Mouse (Mus musculus) embryonic facial prominence, embryonic 11.5 days (tissue): ENCODE results near the gene Cmtm1. TPM values are rescaled to one million over a fixed set of nuclear protein-coding genes. Genes with fewer than 3 reads are reported as not detected.
"Not testable (repeated sequence)": the region's sequence is repeated elsewhere in the genome, so short reads cannot be mapped to it uniquely, and the experiment has no call there.

Experiments
- ATAC-seq: fragments of 200-750 bp; cut with Nextera tagmentation; replicated peaks from 2 replicates; pipeline ENCODE4 v1.8.0; 2017; ENCODE audit warnings: low read depth; ENCODE audit not compliant: insufficient number of reproducible peaks, low FRiP score, low TSS enrichment
- DNase-seq: peaks from one replicate; pipeline ENCODE4 v3.0.0-alpha.2; 2015; ENCODE audit warnings: low spot score
- H3K27ac ChIP-seq: fragments of 300-500 bp; sonication (generic); replicated peaks from 2 replicates; pipeline ENCODE4 v1.5.1; 2014; ENCODE audit warnings: mild to moderate bottlenecking, low read depth, low read length, control low read depth
- H3K27me3 ChIP-seq: fragments of 300-500 bp; sonication (generic); 2 replicates; pipeline ENCODE4 v1.6.1; 2014; ENCODE audit warnings: mild to moderate bottlenecking, low read length, moderate library complexity, mixed read lengths; ENCODE audit not compliant: control insufficient read depth, insufficient read depth
- H3K36me3 ChIP-seq: fragments of 300-500 bp; sonication (generic); replicated peaks from 2 replicates; pipeline ENCODE4 v1.6.1; 2014; ENCODE audit warnings: low read depth, mild to moderate bottlenecking, low read length, moderate library complexity, mixed read lengths; ENCODE audit not compliant: control insufficient read depth, insufficient read depth
- H3K4me1 ChIP-seq: fragments of 300-500 bp; sonication (generic); 2 replicates; pipeline ENCODE4 v1.6.1; 2014; ENCODE audit warnings: low read length, mixed read lengths; ENCODE audit not compliant: control insufficient read depth, insufficient read depth
- H3K4me2 ChIP-seq: fragments of 300-500 bp; sonication (generic); 2 replicates; pipeline ENCODE4 v1.6.1; 2014; ENCODE audit warnings: low read depth, mild to moderate bottlenecking, control low read depth, low read length, moderate library complexity
- H3K4me3 ChIP-seq: fragments of 300-500 bp; sonication (generic); 2 replicates; pipeline ENCODE4 v1.5.1; 2014; ENCODE audit warnings: low read depth, low read length, control low read depth
- H3K9ac ChIP-seq: fragments of 300-500 bp; sonication (generic); replicated peaks from 2 replicates; pipeline ENCODE4 v1.6.1; 2014; ENCODE audit warnings: mild to moderate bottlenecking, control low read depth, low read length
- H3K9me3 ChIP-seq: fragments of 300-500 bp; sonication (generic); replicated peaks from 2 replicates; pipeline ENCODE4 v1.6.1; 2016; ENCODE audit warnings: mild to moderate bottlenecking, low read length, inconsistent platforms, mixed read lengths; ENCODE audit not compliant: control insufficient read depth
- WGBS: fragments of 180-500 bp; shearing (Covaris S2); extraction: QIAGEN DNeasy Blood & Tissue Kit; methylation state at CpG from one replicate; pipeline ENCODE4 v1.1.7; 2014; 5-methylcytosine and 5-hydroxymethylcytosine counted together
- polyA plus RNA-seq: library from polyadenylated mRNA; unstranded; fragments of >200 nt; fragmentation: Nextera tagmentation; extraction: Ambion mirVana; gene quantifications from 2 replicates; pipeline ENCODE4 v1.2.1, GENCODE M21; 2014

The Cmtm1 gene
- not detected in 2 replicates for polyA plus RNA-seq

DNA sequence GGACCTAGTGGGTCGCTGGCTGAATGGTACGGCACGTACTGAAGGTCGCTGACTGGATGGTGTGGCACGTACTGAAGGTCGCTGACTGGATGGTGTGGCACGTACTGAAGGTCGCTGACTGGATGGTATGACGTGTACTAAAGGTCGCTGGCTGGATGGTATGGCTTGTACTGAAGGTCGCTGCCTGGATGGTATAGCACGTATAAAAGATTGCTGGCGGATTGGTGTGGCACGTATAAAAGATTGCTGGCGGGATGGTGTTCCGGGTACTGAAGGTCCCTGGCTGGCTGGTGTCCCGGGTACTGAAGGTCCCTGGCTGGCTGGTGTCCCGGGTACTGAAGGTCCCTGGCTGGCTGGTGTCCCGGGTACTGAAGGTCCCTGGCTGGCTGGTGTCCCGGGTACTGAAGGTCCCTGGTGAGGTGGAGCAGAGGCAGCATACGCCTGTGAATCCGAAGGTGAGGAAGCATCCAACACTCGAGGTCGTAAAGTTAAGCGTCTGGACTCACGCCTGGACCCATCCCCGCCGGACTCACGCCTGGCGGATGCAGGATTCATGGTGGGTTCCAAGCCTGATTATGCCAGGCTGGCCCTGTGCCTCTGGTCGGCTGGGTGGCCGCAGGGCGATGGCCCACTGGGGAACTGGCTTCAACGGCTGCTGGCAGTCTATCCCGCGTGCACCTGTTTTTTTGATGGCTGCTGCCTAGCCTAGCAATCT is at the start of gene Cmtm1, which contains the start of gene Gm45711:
Cmtm1 (minus strand) TSS at position 705 of the 715 bp plus-strand sequence.
Gm45711 (minus strand) TSS at position 641 of the 715 bp plus-strand sequence.
- not testable (repeated sequence) for H3K9me3 ChIP-seq, H3K36me3 ChIP-seq, H3K4me3 ChIP-seq, H3K27me3 ChIP-seq, DNase-seq, H3K9ac ChIP-seq, H3K4me2 ChIP-seq, ATAC-seq, H3K4me1 ChIP-seq, H3K27ac ChIP-seq
- 91% methylated on average over 31 of the region's 36 CpGs for WGBS

DNA sequence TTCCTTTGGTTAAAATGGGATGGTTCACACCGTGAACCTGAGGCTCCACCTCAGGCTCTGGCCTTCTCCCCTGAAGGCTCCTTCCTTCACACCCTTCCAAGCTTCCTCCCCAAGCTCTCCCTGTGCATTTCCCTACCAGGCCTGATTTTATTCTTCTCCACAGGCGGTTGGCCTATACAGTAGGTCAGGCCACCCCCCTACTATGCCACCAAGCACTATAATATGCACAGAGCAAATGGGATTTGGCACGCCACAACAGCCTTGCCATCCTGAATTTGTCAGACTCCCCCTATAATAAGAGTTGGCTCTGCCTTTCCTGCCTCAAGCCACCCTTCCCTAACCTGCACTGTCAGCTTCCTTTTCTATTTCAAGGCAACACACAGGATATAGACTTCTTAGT is 48.7 kb upstream of the Cmtm1 start:
- 88% methylated on average over 3 of the region's 3 CpGs for WGBS
- no peak for ATAC-seq
- Histone ChIP-seq H3K4me3 (no peak overlapping the region), H3K4me2 (no peak overlapping the region), H3K9ac (no peak overlapping the region), H3K27ac (no peak overlapping the region), H3K27me3 (no peaks in the 10 kb centered on the region), H3K4me1 (no peaks in the 10 kb centered on the region), H3K36me3 (no peaks in the 10 kb centered on the region; the same call in 1 of the 2 replicates), H3K9me3 (no peaks in the 10 kb centered on the region)
- DNase-seq = no peak

DNA sequence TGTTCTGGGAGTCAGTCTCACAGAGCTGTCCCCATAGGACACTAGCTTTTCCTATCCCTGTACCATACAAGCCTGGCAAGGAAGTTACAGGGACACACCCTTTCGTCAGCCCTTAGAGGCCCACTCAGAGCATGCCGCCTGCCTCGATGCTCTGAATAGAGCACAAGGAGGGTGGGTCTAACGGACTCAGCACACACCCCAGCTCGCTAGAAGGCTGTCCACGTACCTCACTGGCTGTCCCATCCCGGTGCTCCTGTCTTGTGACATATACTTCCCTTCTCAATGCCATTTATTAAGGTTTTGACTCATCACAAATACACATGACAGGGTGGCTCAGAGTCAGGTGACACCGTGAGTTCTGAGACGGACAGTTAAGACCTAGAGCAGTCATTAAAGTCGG is 44.6 kb upstream of the Cmtm1 start:
- DNase-seq (no peak), ATAC-seq (no peak; the same call in 1 of the 2 replicates)
- Histone ChIP-seq H3K4me1 (no peaks in the 10 kb centered on the region), H3K4me2 (no peak overlapping the region), H3K9me3 (no peaks in the 10 kb centered on the region), H3K36me3 (no peaks in the 10 kb centered on the region; the same call in 1 of the 2 replicates), H3K27me3 (no peaks in the 10 kb centered on the region), H3K4me3 (no peak overlapping the region), H3K9ac (no peak overlapping the region), H3K27ac (no peak overlapping the region)
- 87% methylated on average over 10 of the region's 10 CpGs for whole genome bisulfite sequencing

DNA sequence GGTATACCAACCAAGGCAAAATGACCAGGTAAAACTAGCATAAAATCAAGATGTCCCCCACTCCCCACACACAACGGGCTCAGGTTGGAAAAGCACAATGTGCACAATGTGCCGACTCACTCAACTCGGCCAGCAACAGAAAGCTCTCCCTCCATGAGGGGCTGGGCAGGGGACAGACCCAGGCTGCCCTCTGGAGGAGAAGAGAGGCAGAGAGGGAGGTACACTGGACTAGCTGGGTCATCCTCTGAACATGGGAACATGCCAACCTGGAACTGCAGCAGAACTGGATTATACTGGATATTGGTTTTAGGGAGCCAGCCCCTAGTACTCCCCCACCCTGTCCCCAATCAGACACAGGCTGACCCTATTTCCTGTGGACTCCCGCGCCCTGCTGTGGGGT is 43.2 kb upstream of the Cmtm1 start:
- DNase-seq = no peak
- no peaks in the 10 kb centered on the region for H3K27me3 ChIP-seq
- H3K36me3 ChIP-seq = no peaks in the 10 kb centered on the region; the same call in 1 of the 2 replicates
- ATAC-seq = 0 out of 2 replicates have a peak, but pooled peaks have one; percentile 29
- no peak overlapping the region for H3K9ac ChIP-seq
- no peak overlapping the region; the same call in 1 of the 2 replicates for H3K4me2 ChIP-seq
- no peak overlapping the region for H3K4me3 ChIP-seq
- 58% methylated on average over 5 of the region's 5 CpGs for WGBS
- H3K27ac ChIP-seq = no peak overlapping the region
- no peaks in the 10 kb centered on the region for H3K4me1 ChIP-seq
- H3K9me3 ChIP-seq = no peaks in the 10 kb centered on the region

DNA sequence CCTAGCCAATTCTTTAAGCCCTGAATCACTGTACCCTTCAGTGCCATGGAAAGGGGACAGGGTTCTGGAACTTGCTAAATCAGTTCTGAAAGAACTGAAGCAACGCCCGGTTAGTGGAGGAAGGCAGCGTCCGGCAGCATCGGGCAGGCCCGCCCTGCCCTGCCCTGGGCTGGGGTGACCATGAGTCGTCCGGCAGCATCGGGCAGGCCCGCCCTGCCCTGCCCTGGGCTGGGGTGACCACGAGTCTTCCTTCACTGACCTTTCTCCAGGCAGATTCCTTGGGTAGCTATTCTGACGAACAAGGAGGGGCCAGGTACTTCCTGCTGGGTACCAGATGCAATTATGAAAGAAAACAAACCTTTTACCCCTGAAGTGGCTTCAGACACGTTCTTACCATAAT is 40.1 kb upstream of the Cmtm1 start:
- Histone ChIP-seq H3K4me1 (no peaks in the 10 kb centered on the region), H3K4me3 (no peak overlapping the region), H3K27ac (no peak overlapping the region), H3K4me2 (no peak overlapping the region), H3K9me3 (no peaks in the 10 kb centered on the region), H3K36me3 (peaks cover 3% of the 10 kb centered on the region; the same call in 1 of the 2 replicates), H3K9ac (no peak overlapping the region), H3K27me3 (no peaks in the 10 kb centered on the region)
- WGBS = 60% methylated on average over 13 of the region's 13 CpGs
- ATAC-seq (no peak), DNase-seq (no peak)

DNA sequence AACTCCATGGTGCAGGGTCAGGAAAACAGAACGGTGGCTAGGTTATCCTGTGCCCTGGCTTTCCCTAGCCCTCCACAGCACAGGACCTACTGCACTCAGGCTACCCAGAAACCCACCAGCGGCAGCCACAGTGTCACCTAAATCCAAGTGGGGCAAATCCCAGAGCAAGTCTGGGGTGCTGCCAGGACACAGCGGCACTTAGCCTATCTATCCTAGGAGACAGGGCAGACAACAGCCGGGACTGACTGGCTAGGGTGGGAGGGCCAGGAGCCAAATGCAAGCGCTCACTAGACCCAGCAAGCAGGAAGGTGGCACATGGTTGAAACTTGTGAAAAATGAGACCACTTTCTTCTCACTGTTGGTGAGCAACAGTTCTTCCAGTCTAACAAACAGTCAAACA is 39.0 kb upstream of the Cmtm1 start:
- Histone ChIP-seq H3K4me1 (no peaks in the 10 kb centered on the region), H3K27ac (no peak overlapping the region), H3K9ac (no peak overlapping the region), H3K27me3 (no peaks in the 10 kb centered on the region), H3K9me3 (no peaks in the 10 kb centered on the region), H3K4me2 (no peak overlapping the region), H3K36me3 (peaks cover 3% of the 10 kb centered on the region; the same call in 1 of the 2 replicates), H3K4me3 (no peak overlapping the region)
- WGBS = 89% methylated on average over 5 of the region's 5 CpGs
- ATAC-seq = no peak
- no peak for DNase-seq

DNA sequence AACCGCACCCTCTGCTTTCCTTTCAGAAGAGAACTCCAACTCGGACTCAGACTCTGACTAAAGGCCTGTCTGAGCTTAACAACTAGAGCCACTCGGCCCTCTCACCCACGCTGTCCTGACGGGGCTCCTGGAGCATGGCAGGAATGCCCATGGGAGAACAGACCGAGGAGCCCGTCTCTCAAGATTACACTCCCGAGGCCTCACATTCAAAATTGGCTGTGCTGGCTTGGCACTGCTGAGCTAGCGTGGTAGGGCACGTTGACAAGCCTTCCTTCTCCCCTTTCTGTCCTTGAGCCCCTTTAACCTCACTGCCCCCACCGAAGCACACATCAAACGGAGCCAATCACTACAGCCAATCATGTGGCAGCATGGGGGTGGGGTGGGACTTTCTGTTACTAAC is 36.8 kb upstream of the Cmtm1 start:
- H3K4me3 ChIP-seq = no peak overlapping the region
- 53% methylated on average over 12 of the region's 12 CpGs for WGBS
- H3K36me3 ChIP-seq = peaks cover 3% of the 10 kb centered on the region; the same call in 1 of the 2 replicates
- no peaks in the 10 kb centered on the region for H3K4me1 ChIP-seq
- H3K9ac ChIP-seq = no peak overlapping the region
- no peak overlapping the region for H3K4me2 ChIP-seq
- H3K27me3 ChIP-seq = no peaks in the 10 kb centered on the region
- no peak overlapping the region for H3K27ac ChIP-seq
- ATAC-seq = no peak
- H3K9me3 ChIP-seq = no peaks in the 10 kb centered on the region
- no peak for DNase-seq

DNA sequence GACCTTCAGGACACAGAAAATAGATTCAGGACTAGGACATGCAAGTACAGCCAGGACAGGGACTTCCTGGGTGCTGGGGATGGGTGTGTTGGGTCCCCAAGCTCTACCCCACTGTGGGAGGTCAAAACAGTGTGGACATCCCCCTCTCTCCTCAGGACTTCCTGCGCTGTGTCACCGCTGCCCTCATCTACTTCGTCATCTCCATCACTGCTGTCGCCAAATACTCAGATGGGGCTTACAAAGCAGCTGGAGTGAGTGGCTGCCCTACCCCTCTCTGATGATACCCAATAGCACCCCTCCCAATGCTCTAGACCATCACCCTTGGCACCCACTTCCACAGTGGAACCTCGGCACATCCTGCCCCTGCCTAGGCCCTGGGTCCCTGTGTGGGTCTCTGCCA is 34.7 kb upstream of the Cmtm1 start:
- Histone ChIP-seq H3K27ac (no peak overlapping the region), H3K27me3 (no peaks in the 10 kb centered on the region), H3K36me3 (peaks cover 3% of the 10 kb centered on the region; the same call in 1 of the 2 replicates), H3K9ac (no peak overlapping the region), H3K4me2 (no peak overlapping the region), H3K4me1 (no peaks in the 10 kb centered on the region), H3K4me3 (no peak overlapping the region), H3K9me3 (no peaks in the 10 kb centered on the region)
- no peak for ATAC-seq
- no peak for DNase-seq
- 93% methylated on average over 5 of the region's 5 CpGs for WGBS
